Mouse (Mus musculus) retina, embryonic 14.5 days (tissue): ENCODE data around the gene Pdia5.
A peak's percentile ranks its signal among the peaks of the same experiment; 100 is the strongest.

ENCODE experiments used
- DNase-seq: peaks from one replicate; pipeline ENCODE4 v3.0.0-alpha.2; 2015; ENCODE audit warnings: low spot score

The Pdia5 gene

GRCm38 (mm10) chr16:35441346-35442025 is 49.2 kb downstream of the Pdia5 start:
- DNase-seq: no peak

- DNase-seq: no peak
Observed at GRCm38 (mm10) chr16:35439046-35439445, 51.6 kb downstream of the Pdia5 start.

DNA sequence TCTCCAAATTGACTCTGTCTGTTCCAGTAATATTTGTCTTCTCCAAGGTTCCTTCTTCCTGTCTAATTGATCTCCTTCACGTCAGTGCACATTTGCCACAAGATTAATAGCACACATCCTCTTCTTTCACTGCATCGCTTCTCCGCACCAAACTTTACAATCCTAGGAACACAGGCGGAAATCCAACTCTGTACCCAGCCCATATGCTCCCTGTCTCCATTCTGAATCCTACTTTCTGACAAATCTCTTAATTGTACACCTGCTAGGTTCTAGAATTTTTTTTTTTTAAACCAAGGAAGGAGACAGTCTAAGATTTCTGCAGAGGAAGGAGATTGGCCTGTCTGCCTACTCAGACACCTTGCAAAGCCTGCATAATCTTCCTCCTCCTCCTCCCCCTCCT is 59.1 kb downstream of the Pdia5 start:
- DNase-seq: no peak

DNA sequence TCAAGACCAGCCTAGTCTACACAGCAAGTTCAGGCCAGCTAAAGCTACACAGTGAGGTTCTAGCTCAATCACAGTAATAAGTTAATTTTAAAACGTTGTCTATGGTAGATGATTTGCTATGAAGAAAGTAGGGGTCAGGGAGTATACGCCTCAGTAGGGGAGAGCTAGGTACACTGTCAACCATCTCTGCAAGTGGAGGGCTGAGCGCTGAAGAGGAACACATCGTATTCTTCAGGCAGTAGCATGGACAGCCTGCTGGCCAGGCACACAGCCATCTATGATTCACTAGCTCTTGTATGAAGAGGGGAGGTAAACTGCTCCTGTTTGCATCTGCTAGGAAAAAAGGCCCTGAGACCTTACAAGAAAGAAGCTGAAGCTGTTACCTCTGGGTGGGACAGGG is 65.7 kb downstream of the Pdia5 start:
- DNase-seq: no peak

- peak; percentile 52 for DNase-seq
Observed at GRCm38 (mm10) chr16:35423250-35424139, 67.2 kb downstream of the Pdia5 start.

DNA sequence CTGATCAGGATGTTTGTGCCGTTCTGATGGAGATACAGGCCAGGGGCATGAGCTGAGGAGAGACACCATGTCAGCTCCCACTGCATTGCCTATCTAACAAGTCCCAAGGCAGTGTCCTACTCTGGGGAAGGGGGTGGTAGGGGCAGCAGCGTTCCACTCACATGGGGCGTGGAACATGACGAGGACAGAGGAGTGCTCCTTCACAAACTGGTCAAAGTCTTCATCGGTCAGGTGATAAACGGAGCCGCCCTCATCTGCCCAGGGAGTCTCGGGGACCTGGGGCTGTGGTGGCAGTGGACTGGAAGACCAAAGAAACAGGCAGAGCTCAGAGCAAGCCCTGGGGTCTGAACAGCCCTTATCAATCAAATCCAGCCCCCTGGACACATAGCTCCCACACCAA is 68.0 kb downstream of the Pdia5 start:
- no peak for DNase-seq

GRCm38 (mm10) chr16:35422141-35422540 is 68.5 kb downstream of the Pdia5 start:
- peak; percentile 71 for DNase-seq

DNA sequence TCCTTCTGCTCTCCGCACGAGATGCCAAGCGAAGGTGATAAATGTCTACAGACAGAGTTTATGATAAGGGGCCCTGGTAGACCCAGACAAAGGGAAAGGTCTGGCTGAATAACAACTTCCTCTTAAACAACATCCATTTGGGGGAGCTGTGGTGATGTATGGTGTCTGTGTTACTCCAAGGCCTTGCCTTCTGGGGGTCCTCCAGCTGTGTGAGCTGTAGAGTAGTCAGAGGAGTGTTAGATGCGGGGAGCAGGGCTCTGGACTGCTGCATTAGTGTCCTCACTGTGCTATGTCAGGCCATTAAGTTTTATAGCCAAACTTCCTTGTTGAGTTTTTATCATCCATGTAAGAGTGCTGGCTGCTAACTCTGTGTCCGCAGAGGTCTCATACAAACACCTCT is 76.1 kb downstream of the Pdia5 start:
- no peak for DNase-seq

DNA sequence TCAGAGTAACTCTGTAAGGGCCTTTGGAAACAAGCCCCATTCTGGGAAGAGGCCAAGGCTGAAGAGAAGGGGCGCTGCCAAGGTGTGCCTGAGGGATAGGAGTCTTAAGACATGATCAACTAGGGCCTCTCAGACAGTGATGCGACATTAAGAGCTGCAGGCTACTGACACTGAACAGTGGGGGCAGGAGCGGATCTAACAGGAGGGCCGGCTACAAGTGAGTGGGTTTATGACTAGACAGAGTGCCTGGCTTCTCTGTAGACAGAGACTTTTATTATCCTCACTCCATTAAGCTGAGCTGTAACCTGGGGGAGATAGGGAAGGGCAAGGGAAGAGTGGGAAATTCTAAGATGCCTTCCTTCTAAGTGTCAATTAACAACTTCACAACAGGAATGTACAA is 84.0 kb downstream of the Pdia5 start:
- DNase-seq: no peak

- DNase-seq: no peak
Observed at GRCm38 (mm10) chr16:35406166-35406565, 84.5 kb downstream of the Pdia5 start.

GRCm38 (mm10) chr16:35405348-35406080 is 85.2 kb downstream of the Pdia5 start:
- DNase-seq: no peak

DNA sequence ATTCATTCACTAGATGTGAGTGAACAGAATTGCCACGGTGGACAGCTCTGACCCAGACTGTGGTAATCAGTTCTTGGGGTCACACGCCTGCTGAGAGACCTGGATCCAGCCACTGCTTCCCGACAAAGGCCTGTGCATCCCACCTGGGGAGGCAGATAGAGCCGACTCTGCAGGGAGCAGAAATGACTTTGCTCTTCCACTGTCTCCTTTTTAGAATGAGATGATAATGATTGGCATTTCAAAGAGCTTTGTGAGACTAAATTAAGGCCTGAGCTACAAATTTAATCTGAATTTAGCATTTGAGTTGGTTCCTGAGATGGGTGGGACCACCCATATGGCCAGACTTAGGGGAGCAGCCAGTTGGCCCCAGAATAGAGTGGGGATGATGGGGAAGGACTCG is 85.8 kb downstream of the Pdia5 start:
- DNase-seq: peak; percentile 18

GRCm38 (mm10) chr16:35403891-35404290 is 86.8 kb downstream of the Pdia5 start:
- DNase-seq: no peak

DNA sequence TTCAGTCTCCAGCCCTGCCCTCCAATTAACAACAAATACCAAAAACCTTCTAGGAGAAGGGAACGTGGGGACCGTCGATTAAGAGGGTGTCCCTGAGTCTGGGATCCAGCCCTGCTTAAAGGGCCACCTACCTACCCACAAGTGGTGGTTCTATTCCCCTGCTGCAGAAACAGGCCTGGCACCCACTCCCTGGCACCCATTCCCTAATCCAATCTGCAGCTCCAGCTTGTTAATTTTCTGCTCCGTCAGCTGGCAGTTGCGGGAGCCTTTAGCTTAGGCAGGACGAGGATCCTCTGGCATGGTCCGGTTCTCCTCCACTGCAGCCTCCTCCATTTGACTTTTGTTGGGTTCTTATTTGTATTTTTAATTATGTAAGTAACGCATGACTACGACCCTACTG is 87.3 kb downstream of the Pdia5 start:
- DNase-seq: no peak

DNA sequence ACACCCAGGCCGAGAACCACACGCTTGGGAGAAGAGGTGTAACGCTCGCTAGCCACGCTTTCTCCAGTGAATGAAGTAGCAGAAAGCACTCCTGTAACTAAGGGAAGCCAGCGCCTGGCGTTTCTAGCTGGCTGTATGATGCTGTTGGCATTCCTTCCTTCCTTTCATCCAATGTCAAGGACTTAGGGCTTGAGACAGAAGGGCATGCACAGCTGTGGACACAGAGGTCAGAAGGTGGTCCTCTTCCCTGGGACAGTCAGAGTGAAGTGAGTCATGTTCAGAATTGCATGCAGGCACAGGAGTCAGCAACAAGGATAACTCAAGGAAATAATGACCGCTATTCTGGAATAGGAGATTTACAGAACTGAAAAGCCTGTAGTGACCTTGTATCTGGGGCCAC is 97.9 kb downstream of the Pdia5 start:
- DNase-seq: no peak

GRCm38 (mm10) chr16:35385654-35386053 is 105.0 kb downstream of the Pdia5 start:
- DNase-seq: no peak

GRCm38 (mm10) chr16:35380048-35380447 is 110.6 kb downstream of the Pdia5 start:
- no peak for DNase-seq

DNA sequence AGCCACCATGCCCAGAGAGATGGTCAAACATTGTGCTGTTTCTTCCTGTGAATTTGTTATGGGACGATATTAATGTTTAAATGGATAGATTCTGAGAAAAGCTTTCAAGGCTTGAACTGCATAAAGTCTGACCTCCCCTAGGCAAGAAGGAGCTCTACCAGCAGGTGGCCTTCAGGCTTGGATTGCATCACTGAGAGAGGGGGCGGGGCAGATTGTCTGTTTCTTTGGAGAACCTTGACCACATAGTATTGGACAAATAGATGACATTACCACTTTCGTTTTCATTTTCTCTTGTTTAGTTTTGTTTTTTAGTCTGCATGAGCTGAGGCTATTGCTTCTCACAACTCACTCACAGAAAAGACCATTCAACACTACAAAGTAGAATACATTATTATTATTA is 111.3 kb downstream of the Pdia5 start:
- no peak for DNase-seq

DNA sequence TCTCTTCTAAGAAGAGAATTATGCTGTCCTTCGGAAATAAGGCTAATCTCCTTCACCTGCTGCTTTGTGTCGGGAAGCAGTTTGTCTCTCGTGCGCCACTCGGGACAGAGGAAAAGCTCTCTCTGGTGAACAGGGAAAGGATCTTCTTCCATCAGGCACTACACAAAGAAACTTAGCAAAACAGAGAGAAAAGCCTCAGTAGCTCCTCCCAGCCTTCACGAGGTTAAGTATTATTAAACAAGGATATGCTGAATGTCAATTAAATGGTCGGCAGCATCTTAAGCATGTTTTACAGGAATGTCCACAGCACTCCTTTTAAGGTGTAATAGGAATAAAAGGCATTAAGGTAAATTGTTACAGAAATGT is 126.6 kb downstream of the Pdia5 start:
- no peak for DNase-seq

DNA sequence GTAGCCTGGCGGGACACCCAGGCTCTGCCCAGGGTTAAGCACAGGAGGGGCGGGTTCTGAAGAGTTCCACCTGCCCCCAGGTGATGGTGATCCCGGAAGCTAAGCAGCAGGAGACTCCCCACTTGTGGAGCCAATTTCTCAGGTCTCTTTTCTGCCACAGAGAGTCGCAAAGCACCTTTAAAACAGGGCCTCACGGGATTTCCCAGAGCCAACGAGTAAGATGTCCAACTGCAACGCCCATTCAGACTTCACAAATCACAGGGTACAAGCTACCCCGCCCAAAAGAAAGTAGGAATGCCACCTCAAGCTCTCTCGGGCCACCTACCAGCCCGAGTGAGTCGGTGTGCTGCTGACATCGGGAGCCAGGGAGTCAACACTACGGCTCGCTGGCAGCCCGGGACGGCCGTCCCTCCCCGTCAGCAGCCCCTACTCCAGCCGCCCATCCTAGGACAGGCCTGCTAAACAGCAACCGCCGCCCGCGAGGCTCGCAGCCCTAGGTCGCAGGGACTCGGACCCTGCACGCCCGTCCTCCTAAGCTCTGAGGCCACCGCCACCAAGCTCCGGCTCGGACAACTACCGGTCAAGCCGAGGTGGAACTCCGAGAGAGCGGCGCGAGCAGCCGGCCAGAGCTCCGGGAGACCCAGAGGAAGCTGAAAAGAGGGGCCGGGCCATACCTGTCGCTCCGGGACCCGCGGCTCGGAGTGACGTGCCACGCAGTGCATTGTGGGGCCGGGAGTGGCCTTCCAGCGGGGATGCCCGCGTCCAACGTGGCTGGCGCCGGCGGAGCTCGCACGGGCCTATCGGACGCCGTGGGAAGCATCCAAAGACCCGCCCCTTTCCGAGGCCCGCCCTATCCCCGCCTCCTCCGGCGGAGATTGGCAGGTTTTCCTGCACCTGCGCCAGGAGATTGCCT is 127.3 kb downstream of the Pdia5 start, which contains the start of gene Sec22a:
Sec22a (minus strand) TSS at position 769 of the 913 bp plus-strand sequence.
- DNase-seq: peak; percentile 97

DNA sequence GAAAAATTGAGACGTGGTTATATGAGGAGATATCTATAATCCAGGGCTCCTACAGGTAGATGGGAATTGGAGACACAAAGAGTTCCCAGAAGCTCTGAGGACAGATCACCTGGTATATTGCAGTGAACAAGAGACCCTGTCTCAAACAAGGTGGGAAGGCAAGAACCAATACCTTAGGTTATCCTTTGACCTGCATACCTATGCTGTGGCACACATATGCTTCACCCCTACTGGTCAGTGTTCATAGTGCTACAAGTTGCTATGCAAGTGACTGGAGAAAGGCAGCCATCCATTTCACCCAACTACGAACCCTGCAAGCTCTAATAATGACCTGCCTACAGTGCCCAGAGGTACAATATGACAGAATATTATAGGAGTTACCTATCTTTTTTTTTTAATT is 128.5 kb downstream of the Pdia5 start:
- DNase-seq: no peak

GRCm38 (mm10) chr16:35360593-35360992 is 130.1 kb downstream of the Pdia5 start:
- peak; percentile 80 for DNase-seq
